Mouse (Mus musculus): Measurements from ENCODE around the gene Vip.

DNA sequence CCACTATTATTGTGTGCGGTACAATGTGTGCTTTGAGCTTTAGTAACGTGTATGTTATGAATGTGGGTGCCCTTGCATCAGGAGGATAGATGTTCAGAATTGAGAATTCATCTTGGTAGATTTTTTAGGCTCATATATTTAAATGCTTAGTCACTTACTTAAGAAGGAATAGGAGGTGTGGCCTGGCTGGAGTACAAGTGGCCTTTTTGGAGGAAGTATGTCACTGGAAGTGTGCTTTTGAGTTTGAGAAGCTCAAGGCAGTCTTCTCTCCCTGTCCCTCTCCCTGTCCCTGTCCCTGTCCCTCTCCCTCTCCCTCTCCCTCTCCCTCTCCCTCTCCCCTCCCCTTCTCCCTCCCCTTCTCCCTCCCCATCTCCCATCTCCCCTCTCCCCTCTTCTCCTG, 48.0 kb upstream of the Vip start:
- TF ChIP-seq CTCF (IDR thresholded peaks at IDR 0.05; ENCODE audit: control insufficient read depth, insufficient read depth, insufficient replicate concordance, low read depth, low read length) = no peak
- TF ChIP-seq POLR2A (IDR thresholded peaks at IDR 0.05; ENCODE audit: control insufficient read depth, low read depth, low read length) = no peak

Measured in testis, adult 2 months (tissue).